Mouse (Mus musculus): ENCODE data around the gene Tmem237. TPM values are rescaled to one million over a fixed set of nuclear protein-coding genes. Genes with fewer than 3 reads are reported as not detected.

Tmem237 gene
- 34.5 and 37.3 TPM in 2 replicates for polyA plus RNA-seq (2012; rRNA removed)

GRCm38 (mm10) chr1:59119720-59120457 lies at the start of gene Tmem237:
Gene Tmem237, minus strand, starts transcription at chr1:59120408.

GRCm38 (mm10) chr1:59163030-59163461 lies 42.8 kb upstream of the Tmem237 start, which contains the start of gene Mpp4:
Gene Mpp4, minus strand, starts transcription at chr1:59163389.

GRCm38 (mm10) chr1:59094705-59095104 lies 25.5 kb downstream of the Tmem237 start, which contains the start of gene C2cd6:
Gene C2cd6, minus strand, starts transcription at chr1:59094900.

Other genes with a start within 250 kb of the Tmem237 start
- gene Trak2, start 147.0 kb downstream of the Tmem237 start, polyA plus RNA-seq (2012; rRNA removed), result 20.6 and 20.8 TPM in 2 replicates
- 35.0 and 39.7 TPM in 2 replicates for gene Stradb, start 146.9 kb downstream of the Tmem237 start, polyA plus RNA-seq (2012; rRNA removed)
- gene C2cd6, start 25.5 kb downstream of the Tmem237 start, polyA plus RNA-seq (2012; rRNA removed), result 0.03 and 0.05 TPM in 2 replicates
- gene Mpp4, start 43.0 kb upstream of the Tmem237 start, polyA plus RNA-seq (2012; rRNA removed), result 2.8 and 3.0 TPM in 2 replicates
- gene Als2, start 116.8 kb upstream of the Tmem237 start, polyA plus RNA-seq (2012; rRNA removed), result 16.7 and 17.2 TPM in 2 replicates
- 0.28 and 0.40 TPM in 2 replicates for gene Cdk15, start 136.5 kb upstream of the Tmem237 start, polyA plus RNA-seq (2012; rRNA removed)

All from central nervous system, embryonic 14 days (tissue).